Mouse (Mus musculus) hindbrain, embryonic 10.5 days (tissue): Measurements from ENCODE around the gene Slc31a2. TPM values are rescaled to one million over a fixed set of nuclear protein-coding genes. Genes with fewer than 3 reads are reported as not detected.

Experiments used
- DNase-seq: peaks from one replicate; pipeline ENCODE4 v3.0.0-alpha.2; 2017; ENCODE audit warnings: low spot score
- H3K27ac ChIP-seq: fragments of 300-500 bp; sonication (generic); 2 replicates; pipeline ENCODE4 v1.5.1; 2016; ENCODE audit warnings: mild to moderate bottlenecking, moderate library complexity
- H3K27me3 ChIP-seq: fragments of 300-500 bp; sonication (generic); 2 replicates; pipeline ENCODE4 v1.6.1; 2016; ENCODE audit warnings: mild to moderate bottlenecking; ENCODE audit not compliant: poor library complexity, insufficient read depth, severe bottlenecking
- H3K36me3 ChIP-seq: fragments of 300-500 bp; sonication (generic); 2 replicates; pipeline ENCODE4 v1.6.1; 2016; ENCODE audit warnings: mild to moderate bottlenecking, moderate library complexity
- H3K4me1 ChIP-seq: fragments of 300-500 bp; sonication (generic); replicated peaks from 2 replicates; pipeline ENCODE4 v1.6.1; 2016; ENCODE audit warnings: mild to moderate bottlenecking
- H3K4me3 ChIP-seq: fragments of 300-500 bp; sonication (generic); 2 replicates; pipeline ENCODE4 v1.5.1; 2016; ENCODE audit warnings: mild to moderate bottlenecking, moderate library complexity
- H3K9me3 ChIP-seq: fragments of 300-500 bp; sonication (generic); 2 replicates; pipeline ENCODE4 v1.6.1; 2016; ENCODE audit warnings: mild to moderate bottlenecking, moderate library complexity
- WGBS: fragments of 180-500 bp; shearing (Covaris S2); methylation state at CpG from one replicate; pipeline ENCODE4 v1.1.7; 2016; 5-methylcytosine and 5-hydroxymethylcytosine counted together
- polyA plus RNA-seq: library from polyadenylated mRNA; unstranded; fragments of >200 nt; fragmentation: Nextera tagmentation; extraction: Ambion mirVana; gene quantifications from 2 replicates; pipeline ENCODE4 v1.2.1, GENCODE M21; 2016

The Slc31a2 gene
- polyA plus RNA-seq, 1 experiment from 2014 or later, result 15.4 TPM

GRCm38 (mm10) chr4:62286992-62287900, 24.9 kb downstream of the Slc31a2 start:
- Histone ChIP-seq H3K36me3 (peaks cover 5% of the 10 kb centered on the region; the same call in 1 of the 2 replicates), H3K27me3 (no peaks in the 10 kb centered on the region), H3K27ac (peak overlapping the region; percentile 84), H3K4me1 (peaks cover 27% of the 10 kb centered on the region), H3K4me3 (peak overlapping the region; percentile 71), H3K9me3 (no peaks in the 10 kb centered on the region)
- 16% methylated on average over 12 of the region's 12 CpGs for WGBS
- DNase-seq, result peak; percentile 18

GRCm38 (mm10) chr4:62289226-62289625, 26.9 kb downstream of the Slc31a2 start:
- H3K9me3 ChIP-seq, result no peaks in the 10 kb centered on the region
- DNase-seq, result no peak
- no peak overlapping the region for H3K27ac ChIP-seq
- H3K4me3 ChIP-seq, result no peak overlapping the region
- peaks cover 5% of the 10 kb centered on the region; the same call in 1 of the 2 replicates for H3K36me3 ChIP-seq
- H3K27me3 ChIP-seq, result no peaks in the 10 kb centered on the region
- WGBS, result 90% methylated on average over 7 of the region's 7 CpGs
- peaks cover 45% of the 10 kb centered on the region for H3K4me1 ChIP-seq

GRCm38 (mm10) chr4:62290816-62291505, 28.6 kb downstream of the Slc31a2 start:
- peaks cover 11% of the 10 kb centered on the region for H3K36me3 ChIP-seq
- H3K4me3 ChIP-seq, result no peak overlapping the region
- 96% methylated on average over 9 of the region's 9 CpGs for WGBS
- no peaks in the 10 kb centered on the region for H3K9me3 ChIP-seq
- no peak for DNase-seq
- H3K27ac ChIP-seq, result no peak overlapping the region
- H3K27me3 ChIP-seq, result no peaks in the 10 kb centered on the region
- peaks cover 44% of the 10 kb centered on the region for H3K4me1 ChIP-seq

GRCm38 (mm10) chr4:62292461-62293180, 30.3 kb downstream of the Slc31a2 start:
- DNase-seq, result peak; percentile 33
- 61% methylated on average over 8 of the region's 8 CpGs for WGBS
- no peaks in the 10 kb centered on the region for H3K9me3 ChIP-seq
- peaks cover 28% of the 10 kb centered on the region for H3K36me3 ChIP-seq
- H3K4me3 ChIP-seq, result no peak overlapping the region
- peaks cover 31% of the 10 kb centered on the region for H3K4me1 ChIP-seq
- H3K27ac ChIP-seq, result peak overlapping the region; percentile 70
- H3K27me3 ChIP-seq, result no peaks in the 10 kb centered on the region

- 66% methylated on average over 10 of the region's 10 CpGs for WGBS
- H3K27ac ChIP-seq, result peak overlapping the region; percentile 75; the same call in 1 of the 2 replicates
Observed at GRCm38 (mm10) chr4:62293219-62293861, 31.0 kb downstream of the Slc31a2 start.

GRCm38 (mm10) chr4:62294741-62295140, 32.4 kb downstream of the Slc31a2 start:
- Histone ChIP-seq H3K4me1 (peaks cover 21% of the 10 kb centered on the region), H3K27me3 (no peaks in the 10 kb centered on the region), H3K9me3 (no peaks in the 10 kb centered on the region), H3K27ac (no peak overlapping the region), H3K4me3 (no peak overlapping the region), H3K36me3 (peaks cover 46% of the 10 kb centered on the region)
- DNase-seq, result no peak
- 97% methylated on average over 1 of the region's 1 CpGs for WGBS

More at GRCm38 (mm10) chr4:62293219-62293861, 31.0 kb downstream of the Slc31a2 start:
- no peak for DNase-seq
- no peaks in the 10 kb centered on the region for H3K9me3 ChIP-seq
- H3K36me3 ChIP-seq, result peaks cover 34% of the 10 kb centered on the region
- no peaks in the 10 kb centered on the region for H3K27me3 ChIP-seq
- peaks cover 24% of the 10 kb centered on the region for H3K4me1 ChIP-seq
- H3K4me3 ChIP-seq, result no peak overlapping the region

GRCm38 (mm10) chr4:62297280-62298130, 35.1 kb downstream of the Slc31a2 start:
- H3K4me3 ChIP-seq, result no peak overlapping the region
- H3K4me1 ChIP-seq, result peaks cover 16% of the 10 kb centered on the region
- DNase-seq, result no peak
- H3K36me3 ChIP-seq, result peaks cover 70% of the 10 kb centered on the region
- no peaks in the 10 kb centered on the region for H3K9me3 ChIP-seq
- no peak overlapping the region for H3K27ac ChIP-seq
- H3K27me3 ChIP-seq, result no peaks in the 10 kb centered on the region
- WGBS, result 88% methylated on average over 3 of the region's 3 CpGs

GRCm38 (mm10) chr4:62300001-62300400, 37.6 kb downstream of the Slc31a2 start:
- WGBS, result 91% methylated on average over 2 of the region's 2 CpGs
- Histone ChIP-seq H3K36me3 (peaks cover 95% of the 10 kb centered on the region), H3K4me3 (no peak overlapping the region), H3K4me1 (no peaks in the 10 kb centered on the region), H3K9me3 (no peaks in the 10 kb centered on the region), H3K27ac (no peak overlapping the region), H3K27me3 (no peaks in the 10 kb centered on the region)
- no peak for DNase-seq

GRCm38 (mm10) chr4:62302795-62303194, 40.4 kb downstream of the Slc31a2 start:
- 54% methylated on average over 2 of the region's 2 CpGs for WGBS
- Histone ChIP-seq H3K9me3 (no peaks in the 10 kb centered on the region), H3K36me3 (peaks cover 89% of the 10 kb centered on the region), H3K4me1 (no peaks in the 10 kb centered on the region), H3K27ac (no peak overlapping the region), H3K4me3 (no peak overlapping the region), H3K27me3 (no peaks in the 10 kb centered on the region)
- no peak for DNase-seq

- no peak for DNase-seq
- 87% methylated on average over 1 of the region's 1 CpGs for WGBS
- H3K4me3 ChIP-seq, result no peak overlapping the region
- no peaks in the 10 kb centered on the region for H3K4me1 ChIP-seq
- no peaks in the 10 kb centered on the region for H3K27me3 ChIP-seq
- no peaks in the 10 kb centered on the region for H3K9me3 ChIP-seq
- H3K36me3 ChIP-seq, result peaks cover 90% of the 10 kb centered on the region
- H3K27ac ChIP-seq, result no peak overlapping the region
Observed at GRCm38 (mm10) chr4:62303288-62303687, 40.9 kb downstream of the Slc31a2 start.

- Histone ChIP-seq H3K4me3 (no peak overlapping the region), H3K27me3 (no peaks in the 10 kb centered on the region), H3K9me3 (no peaks in the 10 kb centered on the region), H3K27ac (no peak overlapping the region), H3K36me3 (peaks cover 70% of the 10 kb centered on the region), H3K4me1 (no peaks in the 10 kb centered on the region)
- DNase-seq, result no peak
- 92% methylated on average over 1 of the region's 1 CpGs for WGBS
Observed at GRCm38 (mm10) chr4:62306301-62306700, 43.9 kb downstream of the Slc31a2 start.
